Mouse (Mus musculus) neutrophil, adult 5-6 weeks (primary cell): ENCODE data around the gene Hsf5. TPM values are rescaled to one million over a fixed set of nuclear protein-coding genes. Genes with fewer than 3 reads are reported as not detected.

Source experiments
- ATAC-seq: fragments of 151-379, 151-347 bp; 2 replicates; pipeline ENCODE4 v1.8.0; 2017; ENCODE audit warnings: mild to moderate bottlenecking, moderate TSS enrichment; ENCODE audit not compliant: insufficient number of reproducible peaks, poor library complexity, low FRiP score, severe bottlenecking; ENCODE audit errors: extremely low read depth
- total RNA-seq: library from RNA; stranded (forward); fragments of 200-1000 nt; gene quantifications from 2 replicates; pipeline ENCODE4 v1.2.3, GENCODE M21; 2017

Gene Hsf5
- total RNA-seq, 1 experiment from 2014 or later = not detected

DNA sequence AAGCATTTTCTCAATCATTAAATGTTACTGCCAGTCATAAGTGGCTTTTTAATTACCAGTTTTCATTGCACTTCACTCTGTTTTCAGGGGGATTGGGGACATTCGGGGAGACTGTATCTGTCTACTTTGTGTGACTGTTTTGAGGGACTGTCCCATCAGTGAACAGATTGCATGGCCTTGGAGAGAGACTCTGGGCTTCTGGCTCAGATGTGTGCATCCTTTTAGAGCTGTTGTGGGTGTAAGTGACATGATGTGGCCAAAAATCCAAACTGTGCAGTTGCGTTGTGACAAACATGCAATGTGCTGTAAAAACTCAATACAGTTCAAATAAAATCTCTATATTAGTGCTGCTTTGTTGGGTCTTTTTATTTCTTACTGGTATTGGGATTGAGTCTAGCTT, 1.0 kb upstream of the Hsf5 start:
- no peak for ATAC-seq

DNA sequence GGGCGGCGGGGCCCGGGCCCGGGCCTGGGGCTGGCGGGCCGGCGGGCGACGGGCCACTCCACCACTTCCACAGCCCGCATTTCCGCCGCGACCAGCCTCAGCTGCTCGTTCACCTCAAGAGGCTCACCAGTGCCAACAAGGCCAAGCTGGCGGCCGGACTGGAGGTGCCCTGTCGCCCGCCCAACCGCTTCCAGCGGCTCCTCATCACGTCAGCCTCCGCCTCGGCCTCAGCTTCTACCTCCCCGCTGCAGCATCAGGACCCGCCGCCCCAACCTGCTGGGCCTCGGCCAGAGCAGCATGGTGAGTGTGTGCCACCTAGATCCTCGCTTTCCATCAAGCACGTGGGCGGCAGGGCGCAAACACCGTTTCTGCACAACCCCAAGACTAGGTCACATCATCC, 642 bp downstream of the Hsf5 start:
- ATAC-seq = no peak

DNA sequence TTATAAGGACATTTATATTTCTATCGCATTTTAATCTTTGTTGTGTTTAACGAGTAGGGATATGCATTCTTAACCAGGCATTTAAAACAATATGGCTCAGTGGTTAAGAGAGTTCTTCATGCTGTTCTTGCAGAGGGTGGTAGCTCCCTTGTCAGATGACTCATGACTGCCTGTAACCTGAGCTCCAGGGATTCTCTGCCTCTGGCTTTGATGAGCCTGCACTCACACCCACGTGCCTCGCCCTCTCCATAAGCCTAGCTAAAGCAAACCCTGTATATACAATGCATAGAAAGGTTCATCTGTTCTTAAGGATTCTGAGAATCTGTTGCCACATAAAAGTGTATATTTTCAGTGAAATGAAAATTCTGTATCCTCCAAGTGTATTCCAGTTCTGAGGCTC, 6.2 kb downstream of the Hsf5 start:
- ATAC-seq = no peak

DNA sequence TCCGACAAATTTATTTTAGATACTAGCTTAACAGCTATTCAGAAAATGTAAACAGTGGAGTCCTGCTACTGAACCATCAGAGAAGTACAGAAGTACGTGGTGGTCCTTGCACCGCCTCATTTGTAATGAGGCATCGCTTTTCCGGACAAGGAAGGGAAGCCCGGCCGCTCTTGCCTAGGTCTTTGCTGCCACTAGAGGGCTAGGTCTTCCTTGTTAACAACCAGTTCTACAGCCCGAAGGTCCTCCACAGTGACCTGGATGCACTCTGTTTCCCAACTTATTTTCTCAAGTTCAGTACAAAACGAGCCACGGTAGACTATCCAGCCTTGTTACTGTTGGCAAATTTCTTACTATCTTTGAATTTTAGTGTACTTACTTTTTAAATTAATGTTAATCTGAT, 12.9 kb downstream of the Hsf5 start:
- ATAC-seq = peak; percentile 51; the same call in 1 of the 2 replicates

DNA sequence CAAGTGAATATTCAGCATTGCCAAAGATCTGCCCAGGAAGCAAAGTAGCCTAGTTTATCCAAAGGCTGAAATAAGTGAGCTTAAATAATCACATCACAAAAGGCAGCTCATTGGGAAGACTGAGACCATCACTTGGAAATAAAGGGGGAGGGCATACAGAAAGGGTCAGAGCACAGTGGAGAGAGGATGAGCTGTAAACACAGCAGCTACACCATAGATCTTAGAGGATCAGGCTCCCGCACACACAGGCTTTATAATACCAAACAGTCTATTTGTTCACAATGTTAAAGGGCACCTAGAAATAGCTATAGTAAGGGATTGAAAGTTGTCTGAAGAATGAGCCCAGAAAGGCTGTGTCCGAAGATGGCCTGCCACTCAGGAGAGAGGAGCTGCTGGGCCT, 21.8 kb downstream of the Hsf5 start:
- no peak for ATAC-seq

DNA sequence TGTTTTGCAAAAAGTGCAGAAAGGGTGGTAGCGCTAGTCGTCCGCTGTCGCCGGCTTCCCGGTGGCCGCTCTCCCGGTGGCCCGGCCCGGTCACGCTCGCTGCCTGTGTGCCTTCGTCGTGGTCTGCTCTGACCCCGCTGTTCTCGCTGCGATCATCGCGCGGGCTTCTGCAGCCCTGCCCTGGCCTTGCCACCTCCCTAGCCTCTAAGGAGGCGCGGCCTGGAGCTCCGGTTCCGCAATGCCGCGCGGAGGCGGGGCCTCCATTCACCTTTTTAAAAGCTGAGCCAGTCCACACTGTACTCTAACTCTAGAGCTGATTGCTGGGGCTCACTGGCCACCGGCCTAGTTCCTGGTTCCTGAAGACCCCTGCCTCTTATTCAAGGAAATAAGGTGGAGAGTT, 22.2 kb downstream of the Hsf5 start:
- ATAC-seq = peak; percentile 78

DNA sequence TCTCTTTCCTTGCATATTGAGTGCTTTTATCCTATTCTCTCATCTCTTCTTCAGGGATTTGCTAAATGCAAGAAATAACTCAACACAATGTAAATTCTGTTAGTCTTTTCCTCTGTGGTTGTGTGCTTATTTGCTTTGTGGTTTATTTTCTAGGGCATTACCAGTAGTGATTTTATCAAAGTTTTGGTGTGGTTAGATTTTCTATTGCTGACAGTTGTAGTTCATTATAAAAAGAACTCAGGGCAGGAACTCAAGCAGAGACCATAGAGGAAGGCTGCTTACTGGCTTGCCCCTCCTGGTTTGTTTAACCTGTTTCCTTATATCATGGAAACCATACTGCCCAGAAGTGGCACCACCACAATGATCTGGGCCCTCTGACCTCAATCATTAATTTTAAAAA, 25.9 kb downstream of the Hsf5 start:
- no peak for ATAC-seq

DNA sequence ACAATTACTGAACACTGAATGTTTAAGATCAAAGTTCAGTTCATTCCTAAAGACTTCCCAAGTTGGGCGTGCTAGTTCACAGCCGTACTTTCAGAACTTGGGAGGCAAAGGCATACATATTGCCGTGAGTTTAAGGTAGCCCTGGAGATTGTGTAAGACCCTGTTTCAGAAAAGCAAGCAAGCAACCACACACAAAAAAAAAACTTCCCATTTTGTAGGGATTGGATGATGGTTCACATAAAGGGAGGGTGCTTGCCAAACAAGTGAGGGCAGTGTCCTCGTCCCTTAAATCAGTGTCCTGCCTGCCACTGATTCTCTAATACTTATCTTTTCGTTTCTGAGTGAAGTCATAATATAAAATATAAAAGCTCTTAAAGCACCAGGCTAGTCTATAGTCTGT, 37.7 kb downstream of the Hsf5 start:
- ATAC-seq = no peak

DNA sequence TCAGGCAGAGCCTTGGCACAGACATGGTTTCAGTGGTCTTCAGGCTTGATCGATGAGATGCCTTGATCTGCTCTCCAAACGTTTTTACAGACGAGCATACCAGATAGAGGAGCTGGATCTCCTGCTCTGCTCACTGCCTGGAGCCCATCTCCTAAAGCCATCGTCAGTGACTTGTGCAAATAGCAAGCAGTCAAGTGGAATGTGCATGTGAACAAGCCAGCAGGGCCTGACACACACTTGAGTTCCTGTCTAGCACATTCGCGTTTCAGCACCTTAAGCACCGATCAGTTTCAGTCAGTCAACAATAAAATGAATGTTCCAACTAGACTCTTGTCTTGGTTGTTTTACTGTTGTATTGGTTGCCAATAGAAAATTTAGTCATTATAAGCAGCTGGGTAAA, 42.3 kb downstream of the Hsf5 start:
- no peak for ATAC-seq

DNA sequence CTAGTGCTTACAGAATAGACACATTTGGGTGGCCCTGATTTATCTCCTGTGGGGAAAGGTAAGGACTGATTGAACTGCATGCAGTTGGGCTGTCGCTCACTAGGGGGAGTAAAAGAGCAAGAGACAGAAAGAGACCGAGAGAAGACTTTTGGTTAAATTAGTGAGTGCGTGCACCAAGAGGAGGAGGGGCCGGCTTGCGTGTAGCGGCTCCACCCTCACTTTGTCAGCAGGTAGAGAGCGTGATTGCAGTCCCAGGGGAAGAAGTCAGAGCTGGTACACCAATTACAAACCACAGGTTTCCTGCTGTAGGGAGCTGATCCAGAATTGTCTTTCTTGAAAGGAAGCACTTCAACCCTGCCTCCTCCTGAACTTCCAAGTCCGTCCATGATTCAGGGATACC, 45.4 kb downstream of the Hsf5 start, which contains the start of gene Rnf43:
Rnf43 (plus strand) TSS at position 316 of the 400 bp plus-strand sequence.
- peak; percentile 99 for ATAC-seq

DNA sequence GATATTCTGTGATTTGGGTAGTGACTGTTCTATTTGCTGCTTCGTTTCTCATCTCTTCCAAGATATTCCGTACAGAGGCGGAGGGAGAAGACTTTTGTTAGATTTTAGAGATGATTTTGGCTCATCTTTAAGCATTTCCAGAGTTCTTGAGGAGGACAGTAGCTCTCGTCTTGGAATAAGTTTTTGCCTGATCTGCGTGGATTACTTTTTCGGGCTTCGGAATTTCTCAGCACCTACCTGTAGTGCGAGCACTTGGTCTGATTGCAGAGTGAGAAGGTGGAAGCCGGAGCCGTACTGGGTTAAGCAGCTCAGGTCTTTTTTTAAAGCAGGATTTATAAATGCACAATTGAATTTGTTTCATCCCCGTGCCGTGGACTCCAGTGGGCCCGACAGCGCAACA, 45.9 kb downstream of the Hsf5 start:
- ATAC-seq = no peak

DNA sequence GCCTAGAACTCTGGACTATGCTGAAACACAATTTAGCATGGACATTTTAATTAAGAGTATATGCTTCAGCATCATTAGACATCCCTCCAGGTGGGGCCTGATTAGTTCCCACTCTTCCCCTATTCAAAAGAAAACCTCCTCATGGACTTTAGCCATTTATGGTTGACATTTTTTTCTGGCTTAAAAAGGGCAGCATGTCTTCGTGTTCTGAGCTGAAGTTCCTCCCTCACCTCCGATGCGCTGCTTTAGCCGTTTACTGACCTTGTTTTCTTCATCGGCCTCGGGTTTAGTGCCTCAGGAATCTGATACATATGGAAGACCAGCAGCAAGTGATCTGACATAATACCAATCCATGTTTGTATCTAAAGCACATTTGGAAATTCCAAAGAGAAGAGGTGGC, 47.0 kb downstream of the Hsf5 start:
- ATAC-seq = no peak

DNA sequence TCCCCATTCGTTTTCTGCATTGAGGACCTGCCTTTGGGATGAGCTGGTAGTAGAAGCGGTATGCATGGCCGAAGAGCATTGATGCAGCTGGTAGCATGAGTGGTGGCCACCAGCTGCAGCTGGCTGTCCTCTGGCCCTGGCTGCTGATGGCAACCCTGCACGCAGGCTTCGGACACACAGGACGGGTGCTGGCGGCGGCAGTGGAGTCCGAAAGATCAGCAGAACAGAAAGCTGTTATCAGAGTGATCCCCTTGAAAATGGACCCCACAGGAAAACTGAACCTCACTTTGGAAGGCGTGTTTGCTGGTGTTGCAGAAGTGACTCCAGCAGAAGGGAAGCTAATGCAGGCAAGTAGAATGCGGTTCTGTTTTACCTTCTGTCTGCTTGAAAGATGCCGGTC, 47.6 kb downstream of the Hsf5 start:
- no peak for ATAC-seq

DNA sequence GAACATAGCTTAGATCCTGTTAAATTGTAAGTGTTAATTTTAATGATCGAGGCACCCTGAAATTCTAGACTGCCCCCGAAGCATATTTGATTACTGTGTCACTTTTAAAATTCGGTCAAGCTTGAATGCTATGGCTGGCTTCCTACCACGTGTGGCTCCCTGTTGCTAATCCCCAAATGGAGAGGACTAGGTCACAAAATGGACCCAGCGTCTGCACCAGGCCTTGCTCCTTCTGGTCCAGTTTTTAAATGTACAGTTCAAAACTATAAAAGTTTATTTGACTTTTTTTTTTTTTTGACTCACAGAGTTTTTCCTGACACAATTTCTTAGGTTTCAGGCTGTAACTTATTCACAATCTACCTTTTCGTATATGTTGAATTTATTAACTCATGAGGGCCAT, 48.3 kb downstream of the Hsf5 start:
- no peak for ATAC-seq

DNA sequence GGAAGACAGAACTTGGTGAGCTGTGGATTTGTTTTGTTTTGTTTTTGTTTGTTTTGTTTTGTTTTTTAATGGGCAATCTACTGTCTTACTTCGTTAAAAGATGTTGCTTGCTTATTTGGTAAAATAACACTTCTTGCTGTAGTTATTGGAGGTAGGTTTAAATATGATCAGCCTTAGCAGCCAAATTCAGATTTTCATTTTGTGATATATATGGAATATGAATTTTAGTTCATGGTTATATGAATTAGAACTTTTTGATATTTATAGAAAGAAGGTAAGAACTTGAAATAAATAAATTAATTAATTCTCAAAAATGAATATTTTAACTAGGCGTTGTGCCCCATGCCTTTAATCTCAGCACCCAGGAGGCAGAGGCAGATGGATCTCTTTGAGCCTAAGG, 48.7 kb downstream of the Hsf5 start:
- ATAC-seq = no peak

DNA sequence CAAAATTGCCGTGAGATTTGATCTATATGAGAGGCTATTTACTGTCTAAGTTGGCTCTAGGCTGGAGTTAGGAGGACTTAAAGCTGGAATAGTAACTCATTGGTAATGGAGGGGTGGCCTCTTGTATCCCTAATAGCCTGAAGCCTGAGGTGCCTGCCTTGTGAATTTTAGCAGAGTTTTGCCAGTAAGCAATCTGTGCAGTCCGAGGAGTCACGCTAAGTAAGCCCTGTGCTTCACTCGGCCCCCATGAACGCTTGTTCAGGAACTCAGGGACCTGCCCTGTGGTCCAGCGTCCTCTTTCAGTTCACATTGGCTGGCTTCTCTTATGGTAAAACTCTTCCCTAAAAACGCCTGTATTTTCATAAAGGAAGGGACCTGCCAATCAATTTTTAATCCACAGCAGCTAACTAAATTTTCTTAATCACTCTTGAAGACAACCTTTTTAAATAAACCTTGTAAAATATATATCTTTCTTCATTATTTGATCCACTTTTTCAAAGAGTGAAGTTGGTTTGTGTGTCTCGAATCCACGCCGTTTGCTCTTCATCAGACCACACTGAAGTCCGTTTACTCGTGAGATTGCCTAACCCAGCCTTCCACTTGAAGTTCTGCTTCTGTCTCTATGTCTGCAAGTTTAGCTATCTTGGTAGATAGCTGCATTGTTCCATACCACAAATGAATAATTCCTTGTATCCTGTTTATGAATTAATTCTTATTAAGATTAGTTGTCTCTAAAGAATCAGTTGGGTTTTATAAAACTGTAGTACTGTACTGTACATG, 49.5 kb downstream of the Hsf5 start:
- ATAC-seq = no peak

DNA sequence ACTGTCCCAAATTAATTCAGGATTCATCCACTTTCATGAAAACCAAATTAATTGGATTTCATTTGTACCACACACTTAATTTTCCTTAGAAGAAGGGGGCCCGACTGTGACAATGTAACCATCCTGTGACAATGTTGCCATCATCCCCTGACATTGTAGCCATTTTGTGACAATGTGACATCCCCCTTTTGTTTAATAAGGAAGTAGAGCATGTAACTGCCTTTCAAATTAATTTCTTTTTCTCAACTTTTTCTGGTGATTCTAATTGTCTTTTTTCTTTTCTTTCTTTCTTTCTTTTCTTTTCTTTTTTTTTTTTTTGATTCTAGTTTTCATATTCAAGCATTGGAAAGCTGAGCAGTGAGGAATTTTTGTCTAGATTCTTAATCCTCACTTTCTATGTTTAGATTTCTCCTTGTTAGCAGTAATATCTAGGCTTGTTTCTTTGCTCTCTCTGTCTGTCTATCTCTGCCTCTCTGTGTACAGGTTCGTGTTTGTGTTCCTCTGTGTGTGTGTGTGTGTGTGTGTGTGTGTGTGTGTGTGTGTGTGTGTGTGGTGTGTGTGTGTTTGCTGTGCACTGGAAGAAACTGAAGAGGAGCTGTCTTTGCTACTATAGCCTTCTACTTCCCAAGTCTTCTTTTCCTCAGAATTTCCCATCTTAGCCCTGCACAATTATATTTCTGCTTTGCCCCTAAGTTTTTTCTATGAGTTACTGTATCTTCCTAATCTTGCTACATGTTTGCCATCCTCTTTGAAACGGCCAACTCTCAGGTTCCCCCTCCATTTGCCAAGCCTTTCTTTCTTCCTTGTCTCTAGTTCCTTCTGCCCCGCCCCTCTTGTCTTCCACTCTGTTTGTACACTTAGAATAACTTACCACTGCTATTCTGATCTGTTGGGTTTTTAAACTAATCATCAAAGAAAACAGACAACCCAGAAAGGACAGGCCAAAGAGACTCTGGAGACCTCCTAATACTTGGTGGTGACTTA, 50.4 kb downstream of the Hsf5 start:
- ATAC-seq = no peak

DNA sequence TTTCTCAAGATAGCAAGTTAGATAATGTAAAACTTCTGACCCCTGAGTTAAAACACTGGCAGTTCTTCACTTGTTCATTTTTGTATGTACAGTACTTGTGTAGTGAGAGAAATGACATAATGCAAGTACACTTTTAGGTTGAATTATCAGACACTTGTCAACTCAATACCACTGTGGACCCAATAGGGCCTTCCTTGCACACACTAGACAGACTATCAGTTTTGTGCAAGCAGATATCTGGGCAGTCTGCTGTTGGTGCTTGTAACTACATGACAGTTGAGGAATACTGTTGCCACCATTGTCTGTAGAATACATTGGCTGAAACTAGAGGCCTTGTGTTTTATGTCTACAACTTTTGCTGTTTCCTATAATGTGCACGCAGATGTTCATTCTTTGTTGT, 56.3 kb downstream of the Hsf5 start:
- ATAC-seq = no peak

DNA sequence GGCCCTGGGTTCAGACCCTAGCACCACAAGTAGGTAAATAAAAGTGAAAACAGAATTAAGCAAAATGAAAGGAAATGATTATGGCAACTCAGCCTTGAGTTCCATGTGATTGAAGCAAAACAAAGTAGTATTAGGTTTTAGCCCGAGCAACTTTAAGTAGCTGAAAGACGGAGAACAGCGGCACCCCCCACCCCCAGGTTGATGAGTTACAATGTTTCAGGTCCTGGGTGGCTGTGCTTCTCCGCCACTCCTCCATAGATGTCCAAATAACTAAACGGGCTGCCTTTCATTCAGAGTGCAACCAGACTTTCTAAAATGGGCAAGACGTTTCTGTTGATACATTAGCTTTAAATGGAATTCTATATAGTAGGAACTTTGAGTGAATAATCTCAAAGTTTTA, 58.6 kb downstream of the Hsf5 start:
- ATAC-seq = no peak

DNA sequence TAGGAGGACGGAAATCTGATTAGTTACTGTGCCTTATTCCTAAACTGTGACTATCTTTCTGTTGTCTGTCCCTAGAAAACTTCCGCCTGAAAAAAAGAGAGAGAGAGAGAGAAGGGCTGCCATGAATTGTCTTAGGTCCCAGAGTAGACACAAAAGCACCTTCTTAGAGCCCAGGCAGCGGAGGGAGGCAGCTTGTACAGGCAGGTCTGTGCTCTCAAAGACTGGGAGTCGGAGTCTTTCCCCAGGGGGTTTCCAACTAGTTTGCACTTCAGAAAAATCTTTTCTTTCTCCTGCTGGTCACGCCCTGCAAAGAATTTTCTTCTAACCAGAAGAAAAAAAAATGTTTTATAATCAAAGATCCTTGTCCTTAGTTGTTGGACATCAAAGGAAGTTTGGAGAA, 60.8 kb downstream of the Hsf5 start:
- no peak for ATAC-seq
